Mouse (Mus musculus) spleen, postnatal 36 days (tissue): ENCODE results near the gene Gm21860.
"Not testable (repeated sequence)": the region's sequence is repeated elsewhere in the genome, so short reads cannot be mapped to it uniquely, and the experiment has no call there.

ENCODE experiments used
- DNase-seq, 2 experiments: peaks; one replicate each; pipeline ENCODE4 v3.0.0; 2022; ENCODE audit warnings: low spot score in 2 of 2, mixed read lengths in 1 of 2

Gm21860 gene

GRCm38 (mm10) chrY:90754721-90755120 lies at the start of gene Gm21860:
Gene Gm21860 (minus strand): TSS chrY:90754821.
- DNase-seq = not testable (repeated sequence)

- not testable (repeated sequence) for DNase-seq
Observed at GRCm38 (mm10) chrY:90784438-90784837, 29.8 kb upstream of the Gm21860 start, which contains the start of gene Gm47283. Gene Gm47283 (plus strand): TSS chrY:90784738.

GRCm38 (mm10) chrY:90745256-90745655 lies 9.4 kb downstream of the Gm21860 start:
- DNase-seq = not testable (repeated sequence)

DNA sequence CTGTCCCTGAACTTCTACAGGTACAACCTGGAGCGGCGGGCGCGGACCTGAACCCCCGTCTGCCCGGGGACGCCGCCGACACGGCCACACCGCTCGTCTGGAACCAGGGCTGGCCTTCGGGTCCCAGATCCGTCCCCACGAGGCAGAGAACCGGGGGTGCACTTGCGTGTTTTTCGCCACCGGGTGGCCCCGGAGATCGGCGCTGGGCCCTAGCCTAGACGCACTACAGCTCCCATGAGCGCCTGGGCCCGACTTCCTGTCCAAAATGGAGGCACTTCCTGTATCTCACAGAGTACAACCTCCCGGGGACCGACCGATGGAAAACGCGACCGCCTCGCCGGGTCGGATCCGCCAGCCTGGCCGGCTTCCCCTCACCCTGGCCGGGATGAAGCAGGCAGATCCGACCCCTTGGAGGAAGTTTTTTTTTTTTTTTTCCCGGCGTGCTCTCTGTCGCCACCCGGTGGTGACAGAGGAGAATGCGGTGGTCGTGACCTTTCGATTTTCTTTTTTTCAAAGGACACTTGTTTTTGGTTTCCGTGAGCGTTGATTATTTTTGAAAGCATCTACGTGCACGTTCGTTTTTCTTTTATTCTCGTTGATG lies 10.1 kb downstream of the Gm21860 start:
- peak; percentile 91 for DNase-seq

DNA sequence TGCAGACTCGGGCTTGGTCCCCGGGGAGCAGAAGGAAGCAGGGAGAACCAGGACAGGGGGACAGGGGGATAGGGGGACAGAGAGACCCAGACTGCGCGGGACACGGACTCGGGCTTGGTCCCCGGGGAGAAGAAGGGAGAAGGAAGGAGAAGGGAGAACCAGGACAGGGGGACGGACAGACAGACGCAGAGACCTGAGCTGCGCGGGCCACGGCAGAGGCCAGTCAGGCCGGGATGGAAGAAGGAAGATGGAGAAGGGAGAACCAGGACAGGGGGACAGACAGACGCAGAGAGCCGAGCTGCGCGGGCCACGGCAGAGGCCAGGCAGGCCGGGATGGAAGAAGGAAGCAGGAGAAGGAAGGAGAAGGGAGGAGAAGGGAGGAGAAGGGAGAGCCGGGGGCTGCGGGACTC lies 10.8 kb downstream of the Gm21860 start:
- DNase-seq = peak in 1 of 2 experiments; percentile 3

GRCm38 (mm10) chrY:90743053-90743810 lies 11.4 kb downstream of the Gm21860 start:
- peak in 1 of 2 experiments; percentile 22 for DNase-seq

- DNase-seq = peak in 1 of 2 experiments; percentile 6
Observed at GRCm38 (mm10) chrY:90742261-90743052, 12.2 kb downstream of the Gm21860 start.

- peak in 1 of 2 experiments; percentile 30 for DNase-seq
Observed at GRCm38 (mm10) chrY:90741452-90742260, 13.0 kb downstream of the Gm21860 start.

GRCm38 (mm10) chrY:90741006-90741405 lies 13.6 kb downstream of the Gm21860 start:
- peak in 1 of 2 experiments; percentile 40 for DNase-seq

- peak in 1 of 2 experiments; percentile 61 for DNase-seq
Observed at GRCm38 (mm10) chrY:90740013-90740561, 14.5 kb downstream of the Gm21860 start.

GRCm38 (mm10) chrY:90739531-90740012 lies 15.0 kb downstream of the Gm21860 start:
- peak in 1 of 2 experiments; percentile 56 for DNase-seq

DNA sequence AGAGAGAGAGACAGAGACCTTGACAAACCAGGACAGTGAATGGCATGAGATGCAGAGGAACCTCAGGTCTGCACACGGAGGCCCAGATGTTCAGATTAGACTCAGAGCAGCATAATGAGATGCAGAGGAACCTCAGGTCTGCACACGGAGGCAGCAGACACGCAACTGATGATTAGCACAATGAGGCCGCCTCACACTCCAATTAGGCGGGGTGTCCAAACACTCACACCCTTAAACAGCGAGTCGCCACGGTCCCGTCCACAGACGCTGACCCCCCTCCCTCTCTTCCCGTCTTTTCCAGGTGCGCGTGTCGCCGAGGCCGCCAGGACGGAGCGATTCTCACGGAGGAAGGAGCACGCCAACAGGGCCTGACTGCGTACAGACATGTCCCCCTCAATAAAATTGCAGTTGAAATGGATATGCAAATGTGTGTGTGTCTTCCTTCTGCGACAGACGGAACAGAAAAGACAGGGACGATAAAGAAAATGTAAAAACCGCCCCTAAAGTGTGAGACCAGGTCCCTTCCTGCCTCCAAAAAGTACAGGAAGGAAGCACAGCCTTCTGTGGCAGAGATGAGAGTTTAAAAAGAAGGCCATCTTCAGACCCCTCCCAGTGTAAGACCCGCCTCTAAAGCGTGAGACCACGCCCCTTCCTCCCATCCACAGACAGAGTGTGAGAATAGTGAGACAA lies 15.6 kb downstream of the Gm21860 start:
- DNase-seq = peak; percentile 43

- peak in 1 of 2 experiments; percentile 1 for DNase-seq
Observed at GRCm38 (mm10) chrY:90738431-90738680, 16.3 kb downstream of the Gm21860 start.

GRCm38 (mm10) chrY:90737606-90738430 lies 16.8 kb downstream of the Gm21860 start:
- no peak for DNase-seq

DNA sequence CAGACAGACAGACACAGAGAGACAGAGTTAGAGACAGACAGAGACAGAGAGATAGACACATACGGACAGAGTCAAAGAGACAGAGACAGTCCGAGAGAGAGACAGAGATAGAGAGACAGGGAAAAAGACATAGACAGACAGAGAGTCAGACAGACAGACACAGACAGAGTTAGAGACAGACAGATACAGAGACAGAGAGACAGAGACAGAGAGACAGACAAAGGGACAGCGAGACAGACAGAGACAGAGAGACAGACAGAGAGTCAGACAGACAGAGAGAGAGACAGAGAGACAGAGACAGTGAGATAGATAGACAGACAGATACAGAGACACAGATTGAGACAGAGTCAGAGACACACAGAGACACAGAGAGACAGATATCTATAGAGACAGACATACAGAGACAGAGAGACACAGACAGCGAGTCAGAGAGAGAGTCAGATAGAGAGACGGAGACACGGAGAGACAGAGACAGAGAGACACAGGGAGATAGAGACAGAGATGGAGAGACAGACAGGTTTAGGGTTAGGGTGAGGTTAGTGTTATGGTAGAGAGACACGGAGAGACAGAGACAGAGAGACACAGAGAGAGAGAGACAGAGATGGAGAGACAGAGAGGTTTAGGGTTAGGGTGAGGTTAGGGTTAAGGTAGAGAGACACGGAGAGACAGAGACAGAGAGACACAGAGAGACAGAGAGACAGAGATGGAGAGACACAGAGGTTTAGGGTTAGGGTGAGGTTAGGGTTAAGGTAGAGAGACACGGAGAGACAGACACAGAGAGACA lies 18.2 kb downstream of the Gm21860 start:
- not testable (repeated sequence) for DNase-seq

DNA sequence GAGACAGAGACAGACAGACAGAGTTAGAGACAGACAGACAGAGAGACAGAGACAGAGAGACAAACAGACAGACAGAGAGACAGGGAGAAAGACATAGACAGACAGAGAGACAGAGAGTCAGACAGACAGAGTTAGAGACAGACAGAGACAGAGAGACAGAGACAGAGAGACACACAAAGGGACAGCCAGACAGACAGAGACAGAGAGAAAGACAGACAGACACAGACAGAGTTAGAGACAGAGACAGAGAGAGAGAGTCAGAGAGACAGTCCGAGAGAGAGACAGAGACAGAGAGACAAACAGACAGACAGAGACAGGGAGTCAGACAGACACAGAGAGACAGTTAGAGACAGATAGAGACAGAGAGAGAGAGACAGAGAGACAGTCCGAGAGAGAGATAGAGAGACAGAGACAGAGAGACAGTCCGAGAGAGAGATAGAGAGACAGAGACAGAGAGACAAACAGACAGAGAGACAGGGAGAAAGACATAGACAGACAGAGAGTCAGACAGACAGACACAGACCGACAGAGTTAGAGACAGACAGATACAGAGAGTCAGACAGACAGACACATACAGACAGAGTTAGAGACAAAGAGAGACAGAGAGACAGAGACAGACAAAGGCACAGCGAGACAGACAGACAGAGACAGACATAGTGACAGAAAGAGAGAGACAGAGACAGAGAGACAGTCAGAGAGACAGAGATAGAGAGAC lies 19.3 kb downstream of the Gm21860 start:
- DNase-seq = not testable (repeated sequence)

DNA sequence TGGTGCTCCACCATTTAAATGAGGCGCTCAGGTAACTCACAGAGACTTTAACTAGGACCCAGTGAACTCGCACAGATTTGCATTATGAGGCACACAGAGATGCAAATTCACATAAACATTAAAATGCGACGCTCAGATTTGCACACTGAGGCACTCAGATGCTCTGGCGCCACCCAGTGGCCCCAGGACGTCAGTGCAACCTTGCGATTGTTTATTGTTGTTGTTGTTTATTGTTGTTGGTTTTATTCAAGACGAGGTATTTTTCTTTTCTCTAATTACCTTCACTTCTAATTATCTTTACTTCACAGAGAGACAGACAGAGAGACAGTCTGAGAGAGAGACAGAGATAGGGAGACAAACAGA lies 20.3 kb downstream of the Gm21860 start:
- DNase-seq = not testable (repeated sequence)
